Mouse (Mus musculus): ENCODE data around the gene Srsf1. TPM values are rescaled to one million over a fixed set of nuclear protein-coding genes. Genes with fewer than 3 reads are reported as not detected.
"Not testable (repeated sequence)": the region's sequence is repeated elsewhere in the genome, so short reads cannot be mapped to it uniquely, and the experiment has no call there.

The Srsf1 gene
- total RNA-seq, 2 experiments from 2014 or later = 212 to 243 TPM

GRCm38 (mm10) chr11:88039066-88039465, 8.1 kb upstream of the Srsf1 start:
- no peak for DNase-seq

GRCm38 (mm10) chr11:88044314-88044713, 2.9 kb upstream of the Srsf1 start:
- DNase-seq = no peak

GRCm38 (mm10) chr11:88045159-88045558, 2.0 kb upstream of the Srsf1 start:
- DNase-seq = not testable (repeated sequence)

- peak in 1 of 2 experiments; percentile 13 for DNase-seq
These were observed 1.3 kb upstream of the Srsf1 start for GRCm38 (mm10) chr11:88045878-88046277.

- DNase-seq = no peak
These were observed 743 bp upstream of the Srsf1 start for GRCm38 (mm10) chr11:88046323-88046937.

GRCm38 (mm10) chr11:88047871-88048531, 828 bp downstream of the Srsf1 start:
- peak; percentile 79 to 89 for DNase-seq

GRCm38 (mm10) chr11:88048961-88049670, 1.9 kb downstream of the Srsf1 start:
- DNase-seq = no peak

- no peak for DNase-seq
These were observed 2.6 kb downstream of the Srsf1 start for GRCm38 (mm10) chr11:88049732-88050131.

GRCm38 (mm10) chr11:88052638-88053037, 5.5 kb downstream of the Srsf1 start:
- DNase-seq = no peak

GRCm38 (mm10) chr11:88053821-88054220, 6.6 kb downstream of the Srsf1 start:
- DNase-seq = no peak

GRCm38 (mm10) chr11:88054589-88054988, 7.4 kb downstream of the Srsf1 start:
- peak; percentile 40 to 67 for DNase-seq

- DNase-seq = no peak
These were observed 8.6 kb downstream of the Srsf1 start for GRCm38 (mm10) chr11:88055777-88056176.

- no peak for DNase-seq
These were observed 10.6 kb downstream of the Srsf1 start for GRCm38 (mm10) chr11:88057788-88058187.

- DNase-seq = peak; percentile 25 to 56
These were observed 12.0 kb downstream of the Srsf1 start for GRCm38 (mm10) chr11:88059141-88059540.

- DNase-seq = peak; percentile 39 to 40
These were observed 14.9 kb downstream of the Srsf1 start for GRCm38 (mm10) chr11:88061892-88062625.

- no peak for DNase-seq
These were observed 18.6 kb downstream of the Srsf1 start for GRCm38 (mm10) chr11:88065732-88066131.

GRCm38 (mm10) chr11:88067191-88067585, 20.0 kb downstream of the Srsf1 start:
- DNase-seq = peak in 1 of 2 experiments; percentile 23

GRCm38 (mm10) chr11:88067586-88068410, 20.6 kb downstream of the Srsf1 start, which contains the start of gene Vezf1:
Vezf1 (plus strand) TSS chr11:88068279.
- DNase-seq = peak; percentile 80 to 87

GRCm38 (mm10) chr11:88068411-88069245, 21.5 kb downstream of the Srsf1 start:
- peak; percentile 79 to 86 for DNase-seq

- no peak for DNase-seq
These were observed 22.0 kb downstream of the Srsf1 start for GRCm38 (mm10) chr11:88069246-88069570.

GRCm38 (mm10) chr11:88070392-88070791, 23.2 kb downstream of the Srsf1 start:
- no peak for DNase-seq
